Mouse (Mus musculus): ENCODE measurements around the gene Tmprss3.

GRCm38 (mm10) chr17:31163821-31164220 lies 35.0 kb downstream of the Tmprss3 start:
- TF ChIP-seq CTCF (IDR thresholded peaks at IDR 0.05; ENCODE audit: low read depth) (no peak), EP300 (IDR thresholded peaks at IDR 0.05; ENCODE audit: low read depth) (no peak)
